Mouse (Mus musculus): ENCODE measurements around the gene Nr3c2.

- TF ChIP-seq POLR2A (IDR thresholded peaks at IDR 0.05; ENCODE audit: low read depth, low read length) (no peak), CTCF (IDR thresholded peaks at IDR 0.05; ENCODE audit: extremely low read depth, insufficient read depth, insufficient read length, insufficient replicate concordance) (no peak)
Measured at GRCm38 (mm10) chr8:77100370-77100769, 201.1 kb downstream of the Nr3c2 start.

All from spleen, adult 2 months (tissue).